Mouse (Mus musculus) cerebellum, adult 2 months (tissue): ENCODE measurements around the gene Ssr4. TPM values are rescaled to one million over a fixed set of nuclear protein-coding genes. Genes with fewer than 3 reads are reported as not detected.

ENCODE experiments used
- DNase-seq, 2 experiments: peaks; one replicate each; pipeline ENCODE4 v3.0.0; 2021
- H3K27ac ChIP-seq: fragments of 200-500 bp; 2 replicates; pipeline ENCODE4 v1.5.1; 2012; ENCODE audit warnings: low read length, control low read depth, inconsistent platforms; ENCODE audit not compliant: insufficient read depth
- H3K27me3 ChIP-seq: fragments of 200-500 bp; 2 replicates; pipeline ENCODE4 v1.6.1; 2012; ENCODE audit warnings: inconsistent platforms, mild to moderate bottlenecking, low read length, moderate library complexity; ENCODE audit not compliant: control insufficient read depth, insufficient read depth
- H3K4me1 ChIP-seq: fragments of 200-500 bp; 2 replicates; pipeline ENCODE4 v1.6.1; 2011; ENCODE audit warnings: low read length; ENCODE audit not compliant: control insufficient read depth, insufficient read depth
- H3K4me3 ChIP-seq: fragments of 200-500 bp; replicated peaks from 2 replicates; pipeline ENCODE3; 2011; ENCODE audit warnings: mild to moderate bottlenecking, low read depth, low read length, control low read depth; ENCODE audit not compliant: insufficient read depth
- CTCF ChIP-seq: fragments of 200-500 bp; IDR thresholded peaks from 2 replicates; pipeline ENCODE4 v1.5.1; 2011; ENCODE audit warnings: low read depth, mild to moderate bottlenecking, control low read depth, low read length, moderate library complexity, borderline replicate concordance; ENCODE audit not compliant: insufficient read depth
- POLR2A ChIP-seq: fragments of 200-500 bp; IDR thresholded peaks from 2 replicates; pipeline ENCODE4 v1.6.1; 2011; ENCODE audit warnings: low read length, control low read depth, borderline replicate concordance; ENCODE audit not compliant: insufficient read depth
- WGBS: fragments of 180-500 bp; shearing (Covaris S2); methylation state at CpG from one replicate; pipeline ENCODE4 v1.1.7; 2018; 5-methylcytosine and 5-hydroxymethylcytosine counted together
- polyA plus RNA-seq: library from polyadenylated mRNA; depleted of rRNA; stranded (reverse); fragments of >200 nt; gene quantifications from 2 replicates; pipeline ENCODE4 v1.2.3, GENCODE M21; 2012

The Ssr4 gene
- polyA plus RNA-seq, 1 experiment, result 161 TPM

- TF ChIP-seq CTCF (no peak), POLR2A (no peak)
- H3K4me3 ChIP-seq, result peak overlapping the region; percentile 99
- peak overlapping the region; percentile 80 for H3K27ac ChIP-seq
- no peak for DNase-seq
- 12% methylated on average over 22 of the region's 22 CpGs for WGBS
- H3K4me1 ChIP-seq, result peaks cover 8% of the 10 kb centered on the region; the same call in 1 of the 2 replicates
- no peaks in the 10 kb centered on the region for H3K27me3 ChIP-seq
Observed at GRCm38 (mm10) chrX:73787225-73787558, 364 bp downstream of the Ssr4 start.

- peaks cover 6% of the 10 kb centered on the region; the same call in 1 of the 2 replicates for H3K4me1 ChIP-seq
- H3K27me3 ChIP-seq, result no peaks in the 10 kb centered on the region
- no peak for DNase-seq
- no peak overlapping the region for H3K27ac ChIP-seq
- no peak for TF ChIP-seq POLR2A
- no peak for TF ChIP-seq CTCF
- WGBS, result 82% methylated on average over 1 of the region's 1 CpGs
- H3K4me3 ChIP-seq, result no peak overlapping the region
Observed at GRCm38 (mm10) chrX:73788501-73788900, 1.7 kb downstream of the Ssr4 start.

GRCm38 (mm10) chrX:73793039-73793438 is 6.2 kb downstream of the Ssr4 start:
- Histone ChIP-seq H3K27ac (no peak overlapping the region), H3K4me1 (peaks cover 9% of the 10 kb centered on the region; the same call in 1 of the 2 replicates), H3K4me3 (no peak overlapping the region), H3K27me3 (no peaks in the 10 kb centered on the region)
- DNase-seq, result no peak
- no peak for TF ChIP-seq POLR2A
- TF ChIP-seq CTCF, result no peak

GRCm38 (mm10) chrX:73793505-73793904 is 6.7 kb downstream of the Ssr4 start:
- TF ChIP-seq CTCF, result no peak
- TF ChIP-seq POLR2A, result no peak
- DNase-seq, result no peak
- H3K4me3 ChIP-seq, result no peak overlapping the region
- H3K4me1 ChIP-seq, result peaks cover 11% of the 10 kb centered on the region; the same call in 1 of the 2 replicates
- no peaks in the 10 kb centered on the region for H3K27me3 ChIP-seq
- WGBS, result no CpG with 5 or more reads among the region's 1 CpGs
- H3K27ac ChIP-seq, result no peak overlapping the region

GRCm38 (mm10) chrX:73797511-73797910 is 10.7 kb downstream of the Ssr4 start:
- H3K27ac ChIP-seq, result peak overlapping the region; percentile 75
- TF ChIP-seq CTCF (no peak), POLR2A (no peak)
- H3K4me1 ChIP-seq, result peaks cover 21% of the 10 kb centered on the region
- DNase-seq, result no peak
- no peak overlapping the region for H3K4me3 ChIP-seq
- H3K27me3 ChIP-seq, result no peaks in the 10 kb centered on the region
- WGBS, result 97% methylated on average over 2 of the region's 2 CpGs

- DNase-seq, result peak; percentile 83 to 87
- Histone ChIP-seq H3K27ac (peak overlapping the region; percentile 89), H3K4me3 (no peak overlapping the region), H3K27me3 (no peaks in the 10 kb centered on the region), H3K4me1 (peaks cover 21% of the 10 kb centered on the region)
- TF ChIP-seq CTCF, result peak; percentile 78
- TF ChIP-seq POLR2A, result no peak
- WGBS, result 8% methylated on average over 9 of the region's 9 CpGs
Observed at GRCm38 (mm10) chrX:73798502-73798901, 11.7 kb downstream of the Ssr4 start.

- H3K4me3 ChIP-seq, result no peak overlapping the region
- no peaks in the 10 kb centered on the region for H3K27me3 ChIP-seq
- WGBS, result 59% methylated on average over 1 of the region's 1 CpGs
- no peak overlapping the region for H3K27ac ChIP-seq
- no peak for DNase-seq
- TF ChIP-seq POLR2A (no peak), CTCF (no peak)
- no peaks in the 10 kb centered on the region for H3K4me1 ChIP-seq
Observed at GRCm38 (mm10) chrX:73805814-73806213, 19.0 kb downstream of the Ssr4 start.

GRCm38 (mm10) chrX:73815072-73815471 is 28.2 kb downstream of the Ssr4 start:
- Histone ChIP-seq H3K4me1 (no peaks in the 10 kb centered on the region), H3K27me3 (no peaks in the 10 kb centered on the region), H3K4me3 (no peak overlapping the region), H3K27ac (no peak overlapping the region)
- no peak for DNase-seq
- WGBS, result 27% methylated on average over 14 of the region's 14 CpGs
- TF ChIP-seq CTCF, result no peak
- TF ChIP-seq POLR2A, result no peak
